ENCODE assay signal across 13 mouse cellular contexts in the genomic region with DNA sequence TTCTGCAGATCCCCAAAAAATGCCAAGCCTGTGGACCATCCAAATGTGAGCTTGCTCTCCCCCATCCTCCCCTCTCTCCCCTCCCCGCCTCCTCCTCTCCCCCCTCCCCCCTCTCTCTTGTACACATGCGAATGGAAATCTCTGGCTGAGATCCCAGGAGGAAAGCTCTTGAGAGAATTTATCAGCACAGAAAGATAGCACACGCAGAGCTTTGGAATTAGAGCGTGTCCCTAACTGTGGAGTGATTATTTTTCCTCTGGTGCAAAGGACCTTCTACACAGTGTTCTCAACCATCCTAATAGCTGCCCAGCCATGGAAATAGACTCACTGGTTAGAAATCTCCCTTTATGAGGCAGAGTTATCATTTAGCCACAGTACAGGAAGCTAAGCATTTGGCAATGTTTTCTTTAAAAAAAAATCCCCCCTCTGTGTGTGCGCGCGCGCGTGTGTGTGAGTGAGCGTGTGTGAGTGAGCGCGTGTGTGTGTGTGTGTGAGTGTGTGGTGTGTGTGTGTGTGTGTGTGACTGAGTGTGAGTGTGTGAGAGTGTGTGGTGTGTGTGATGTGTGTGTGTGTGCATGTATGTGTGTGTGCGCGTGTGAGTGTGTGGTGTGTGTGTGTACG. TPM values are rescaled to one million over a fixed set of nuclear protein-coding genes. Genes with fewer than 3 reads are reported as not detected.
DNase-seq lines count a peak whose midpoint lies in the region; ATAC-seq and TF ChIP-seq lines count a peak whose summit lies in the region.
"Had no signal": no experiment of that assay in that cellular context is flagged by ENCODE, and none has a peak within 500 bp of the region (broad histone marks: within the 10 kb centered on the region; RNA-seq: fewer than 3 reads in every experiment).

No protein-coding gene starts in this region.

- no peak overlapping the region for H3K9ac ChIP-seq in midbrain, embryonic 12.5 days (replicated peaks)
- H3K9ac ChIP-seq in forebrain, postnatal 0 days: no peak overlapping the region
- H3K9ac ChIP-seq: liver, embryonic 15.5 days; stomach, embryonic 15.5 days had no signal

- TF ChIP-seq CTCF in forebrain, postnatal 0 days (IDR thresholded peaks at IDR 0.05; ENCODE audit: low read depth): no peak
- TF ChIP-seq CTCF in thymus, adult 2 months (IDR thresholded peaks at IDR 0.05; ENCODE audit: borderline replicate concordance, control insufficient read depth, extremely low read depth, insufficient read depth, low read length, poor library complexity): no peak

- ATAC-seq in midbrain, embryonic 12.5 days (ENCODE audit: low FRiP score, low read depth): no peak
- peak; percentile 36; the same call in 1 of the 2 replicates for ATAC-seq in forebrain, postnatal 0 days
- 0 out of 2 replicates have a peak, but pooled peaks have one; percentile 19 for ATAC-seq in monocyte, adult 5-6 weeks (replicated peaks; ENCODE audit: insufficient number of reproducible peaks, low FRiP score, low TSS enrichment, poor library complexity, severe bottlenecking)
- ATAC-seq: CD4-positive, CD25-positive, alpha-beta regulatory T cell, adult 4 months; inflammation-experienced regulatory T-cells, adult 6 months had no signal

- H3K27ac ChIP-seq in midbrain, embryonic 12.5 days (replicated peaks): peak overlapping the region; percentile 35; the same call in 1 of the 2 replicates
- H3K27ac ChIP-seq in midbrain, embryonic 10.5 days (replicated peaks): no peak overlapping the region
- H3K27ac ChIP-seq in forebrain, postnatal 0 days (ENCODE audit: low read depth, low read length): no peak overlapping the region
- no peak overlapping the region for H3K27ac ChIP-seq in thymus, adult 2 months (ENCODE audit: control insufficient read depth, insufficient read depth, low read length)
- H3K27ac ChIP-seq: liver, embryonic 15.5 days; stomach, embryonic 15.5 days had no signal

- WGBS in midbrain, embryonic 12.5 days: 86% methylated on average over 14 of the region's 15 CpGs
- WGBS in midbrain, embryonic 10.5 days: 88% methylated on average over 15 of the region's 15 CpGs
- WGBS in forebrain, postnatal 0 days: 65% methylated on average over 15 of the region's 15 CpGs
- 88% methylated on average over 15 of the region's 15 CpGs for WGBS in thymus, adult 2 months

- no peak for TF ChIP-seq POLR2A in thymus, adult 2 months (IDR thresholded peaks at IDR 0.05; ENCODE audit: control insufficient read depth, extremely low read depth, insufficient read depth, low read length, poor library complexity)

- H3K27me3 ChIP-seq in midbrain, embryonic 12.5 days: no peaks in the 10 kb centered on the region
- no peaks in the 10 kb centered on the region for H3K27me3 ChIP-seq in midbrain, embryonic 10.5 days (ENCODE audit: low read depth, poor library complexity, severe bottlenecking)
- no peaks in the 10 kb centered on the region for H3K27me3 ChIP-seq in forebrain, postnatal 0 days (ENCODE audit: insufficient read depth, low read length)
- H3K27me3 ChIP-seq in thymus, adult 2 months (ENCODE audit: control insufficient read depth, insufficient read depth, low read length): no peaks in the 10 kb centered on the region
- H3K27me3 ChIP-seq: liver, embryonic 15.5 days; stomach, embryonic 15.5 days had no signal

- DNase-seq in heart, adult 8-10 months (ENCODE audit: low spot score): peak; percentile 21
- DNase-seq in heart, adult 11 months: no peak
- no peak for DNase-seq in midbrain, embryonic 10.5 days (ENCODE audit: low spot score)
- DNase-seq in forebrain, postnatal 0 days: peak; percentile 67
- no peak for DNase-seq in urinary bladder, postnatal 36 days (ENCODE audit: low spot score in 2 of 2)
- no peak for DNase-seq in thymus, adult 2 months
- DNase-seq: cerebellum, adult 11-12 months had no signal

- no peaks in the 10 kb centered on the region for H3K9me3 ChIP-seq in midbrain, embryonic 12.5 days
- H3K9me3 ChIP-seq in midbrain, embryonic 10.5 days (replicated peaks): no peaks in the 10 kb centered on the region
- H3K9me3 ChIP-seq in forebrain, postnatal 0 days (ENCODE audit: low read length): no peaks in the 10 kb centered on the region
- H3K9me3 ChIP-seq: liver, embryonic 15.5 days; stomach, embryonic 15.5 days had no signal

- no peak overlapping the region for H3K4me2 ChIP-seq in midbrain, embryonic 12.5 days (replicated peaks)
- no peak overlapping the region for H3K4me2 ChIP-seq in forebrain, postnatal 0 days (ENCODE audit: low read depth)
- H3K4me2 ChIP-seq: liver, embryonic 15.5 days; stomach, embryonic 15.5 days had no signal

- H3K4me1 ChIP-seq in midbrain, embryonic 12.5 days: peaks cover 14% of the 10 kb centered on the region
- peaks cover 4% of the 10 kb centered on the region; the same call in 1 of the 2 replicates for H3K4me1 ChIP-seq in midbrain, embryonic 10.5 days
- H3K4me1 ChIP-seq in forebrain, postnatal 0 days (ENCODE audit: insufficient read depth): 0 out of 2 replicates have a peak, but pooled peaks cover 3% of the 10 kb centered on the region
- H3K4me1 ChIP-seq in thymus, adult 2 months (replicated peaks; ENCODE audit: control insufficient read depth, insufficient read depth, low read length): peaks cover 4% of the 10 kb centered on the region

- no peaks in the 10 kb centered on the region for H3K36me3 ChIP-seq in midbrain, embryonic 12.5 days
- no peaks in the 10 kb centered on the region for H3K36me3 ChIP-seq in midbrain, embryonic 10.5 days
- no peaks in the 10 kb centered on the region for H3K36me3 ChIP-seq in forebrain, postnatal 0 days (ENCODE audit: insufficient read depth)
- H3K36me3 ChIP-seq in thymus, adult 2 months (ENCODE audit: control insufficient read depth, insufficient read depth, low read length): no peaks in the 10 kb centered on the region
- H3K36me3 ChIP-seq: liver, embryonic 15.5 days; stomach, embryonic 15.5 days had no signal

- H3K4me3 ChIP-seq in midbrain, embryonic 12.5 days: no peak overlapping the region
- H3K4me3 ChIP-seq in midbrain, embryonic 10.5 days: no peak overlapping the region
- no peak overlapping the region for H3K4me3 ChIP-seq in forebrain, postnatal 0 days (ENCODE audit: low read depth, low read length)
- H3K4me3 ChIP-seq in thymus, adult 2 months (ENCODE audit: control insufficient read depth, insufficient read depth, low read length): no peak overlapping the region
- H3K4me3 ChIP-seq: liver, embryonic 15.5 days; stomach, embryonic 15.5 days had no signal

RNA-seq across cellular contexts. Expression of gene Inpp5f, which starts 29.2 kb away (rescaled TPM):
- total RNA-seq in heart, adult 8-10 months (2022): 1 to 10 TPM; 4.0 to 6.2 (median 4.8) TPM
- 143 and 157 TPM in 2 replicates for polyA plus RNA-seq in midbrain, embryonic 12.5 days (2016; fragmentation: Nextera tagmentation; extraction: Ambion mirVana)
- polyA plus RNA-seq in midbrain, embryonic 10.5 days (2016; fragmentation: Nextera tagmentation; extraction: Ambion mirVana): 45.2 and 70.8 TPM in 2 replicates
- 334 and 420 TPM in 2 replicates for total RNA-seq in forebrain, postnatal 0 days (2014; rRNA removed)
- polyA plus RNA-seq in forebrain, postnatal 0 days (2015; fragmentation: Nextera tagmentation; extraction: Ambion mirVana): 270 and 361 TPM in 2 replicates
- 69.6 to 105 TPM (median 77.1 TPM) in 3 replicates for total RNA-seq in monocyte, adult 5-6 weeks (2017)
- polyA plus RNA-seq in thymus, adult 2 months (2012; rRNA removed): 3.8 and 4.1 TPM in 2 replicates

RNA-seq across cellular contexts. Expression of gene Bag3, which starts 58.6 kb away (rescaled TPM):
- total RNA-seq in heart, adult 8-10 months (2022): 100 to 1,000 TPM; 281 to 370 (median 342) TPM
- polyA plus RNA-seq in midbrain, embryonic 12.5 days (2016; fragmentation: Nextera tagmentation; extraction: Ambion mirVana): 3.9 and 4.6 TPM in 2 replicates
- 6.4 and 7.2 TPM in 2 replicates for polyA plus RNA-seq in midbrain, embryonic 10.5 days (2016; fragmentation: Nextera tagmentation; extraction: Ambion mirVana)
- total RNA-seq in forebrain, postnatal 0 days (2014; rRNA removed): 2.2 and 4.1 TPM in 2 replicates
- polyA plus RNA-seq in forebrain, postnatal 0 days (2015; fragmentation: Nextera tagmentation; extraction: Ambion mirVana): 3.0 and 3.8 TPM in 2 replicates
- total RNA-seq in monocyte, adult 5-6 weeks (2017): 17.2 to 24.9 TPM (median 19.5 TPM) in 3 replicates
- polyA plus RNA-seq in thymus, adult 2 months (2012; rRNA removed): 14.5 and 19.1 TPM in 2 replicates

Comparison
In these comparisons a context has a peak if more than half of its experiments do, and no peak if none do; other contexts are left out.
1. DNase-seq: peak in heart, adult 8-10 months (single experiment) and forebrain, postnatal 0 days (single experiment); none in heart, adult 11 months (single experiment), midbrain, embryonic 10.5 days (single experiment), urinary bladder, postnatal 36 days (0 of 2) and thymus, adult 2 months (single experiment).